Mouse (Mus musculus) liver, embryonic 11.5 days (tissue): ENCODE measurements around the gene Bicd2. TPM values are rescaled to one million over a fixed set of nuclear protein-coding genes. Genes with fewer than 3 reads are reported as not detected.

Source experiments
- ATAC-seq: fragments of 200-750 bp; cut with Nextera tagmentation; replicated peaks from 2 replicates; pipeline ENCODE4 v1.8.0; 2017; ENCODE audit warnings: moderate number of reproducible peaks, mild to moderate bottlenecking, moderate TSS enrichment, moderate library complexity; ENCODE audit not compliant: low FRiP score
- DNase-seq: peaks from one replicate; pipeline ENCODE4 v3.0.0-alpha.2; 2017; ENCODE audit warnings: low spot score
- H3K27ac ChIP-seq: fragments of 300-500 bp; sonication (generic); 2 replicates; pipeline ENCODE4 v1.5.1; 2014; ENCODE audit warnings: mild to moderate bottlenecking, low read depth, low read length, control low read depth
- H3K27me3 ChIP-seq: fragments of 300-500 bp; sonication (generic); replicated peaks from 2 replicates; pipeline ENCODE4 v1.6.1; 2014; ENCODE audit warnings: low read length, mixed read lengths; ENCODE audit not compliant: control insufficient read depth, insufficient read depth
- H3K36me3 ChIP-seq: fragments of 300-500 bp; sonication (generic); 2 replicates; pipeline ENCODE4 v1.6.1; 2014; ENCODE audit warnings: mild to moderate bottlenecking, low read length, moderate library complexity, mixed read lengths; ENCODE audit not compliant: control insufficient read depth, insufficient read depth
- H3K4me1 ChIP-seq: fragments of 300-500 bp; sonication (generic); replicated peaks from 2 replicates; pipeline ENCODE4 v1.6.1; 2014; ENCODE audit warnings: low read length, mixed read lengths; ENCODE audit not compliant: control insufficient read depth, insufficient read depth
- H3K4me2 ChIP-seq: fragments of 300-500 bp; sonication (generic); 2 replicates; pipeline ENCODE4 v1.6.1; 2014; ENCODE audit warnings: mild to moderate bottlenecking, control low read depth, moderate library complexity
- H3K4me3 ChIP-seq: fragments of 300-500 bp; sonication (generic); 2 replicates; pipeline ENCODE4 v1.5.1; 2014; ENCODE audit warnings: low read depth, low read length, control low read depth
- H3K9ac ChIP-seq: fragments of 300-500 bp; sonication (generic); 2 replicates; pipeline ENCODE4 v1.6.1; 2014; ENCODE audit warnings: low read depth, low read length, control low read depth
- H3K9me3 ChIP-seq: fragments of 300-500 bp; sonication (generic); 2 replicates; pipeline ENCODE4 v1.6.1; 2016; ENCODE audit warnings: low read length, inconsistent platforms, mixed read lengths; ENCODE audit not compliant: control insufficient read depth
- WGBS: fragments of 180-500 bp; shearing (Covaris S2); extraction: QIAGEN DNeasy Blood & Tissue Kit; methylation state at CpG from one replicate; pipeline ENCODE4 v1.1.7; 2014; 5-methylcytosine and 5-hydroxymethylcytosine counted together
- polyA plus RNA-seq: library from polyadenylated mRNA; unstranded; fragments of >200 nt; fragmentation: Nextera tagmentation; extraction: Ambion mirVana; gene quantifications from 2 replicates; pipeline ENCODE4 v1.2.1, GENCODE M21; 2014

Gene Bicd2
- polyA plus RNA-seq, 1 experiment from 2014 or later: 22.6 TPM

DNA sequence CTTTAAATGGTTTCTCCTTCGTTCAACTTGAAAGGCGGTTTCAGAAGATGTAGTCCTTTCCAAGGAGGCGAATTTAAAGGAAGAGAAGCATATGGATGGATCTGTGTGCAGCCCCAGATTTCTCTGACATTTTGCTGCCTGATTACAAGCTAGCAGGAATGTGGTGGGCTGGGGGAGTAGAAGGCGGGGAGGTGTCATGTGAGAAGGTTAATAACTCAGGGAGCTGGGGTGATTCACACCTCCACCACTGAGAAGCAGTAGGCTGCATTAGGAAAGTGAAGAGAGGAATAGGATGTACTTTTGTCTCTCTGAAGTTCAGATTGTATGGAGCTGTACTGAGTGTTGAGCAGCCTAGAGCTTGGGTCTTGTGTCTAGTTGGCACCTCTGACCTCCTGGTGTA, 80.6 kb downstream of the Bicd2 start:
- Histone ChIP-seq H3K9me3 (no peaks in the 10 kb centered on the region), H3K4me2 (peak overlapping the region; percentile 96), H3K9ac (peak overlapping the region; percentile 87), H3K27ac (no peak overlapping the region), H3K4me3 (peak overlapping the region; percentile 91), H3K36me3 (no peaks in the 10 kb centered on the region), H3K4me1 (peaks cover 22% of the 10 kb centered on the region), H3K27me3 (no peaks in the 10 kb centered on the region)
- WGBS: 11% methylated on average over 4 of the region's 4 CpGs
- DNase-seq (no peak), ATAC-seq (no peak)

- Histone ChIP-seq H3K27me3 (no peaks in the 10 kb centered on the region), H3K4me3 (no peak overlapping the region), H3K27ac (no peak overlapping the region), H3K4me1 (peaks cover 28% of the 10 kb centered on the region), H3K4me2 (no peak overlapping the region), H3K9me3 (no peaks in the 10 kb centered on the region), H3K36me3 (no peaks in the 10 kb centered on the region), H3K9ac (no peak overlapping the region)
- DNase-seq (no peak), ATAC-seq (no peak)
- 79% methylated on average over 3 of the region's 3 CpGs for WGBS
These were observed 85.4 kb downstream of the Bicd2 start for GRCm38 (mm10) chr13:49426736-49427135.

DNA sequence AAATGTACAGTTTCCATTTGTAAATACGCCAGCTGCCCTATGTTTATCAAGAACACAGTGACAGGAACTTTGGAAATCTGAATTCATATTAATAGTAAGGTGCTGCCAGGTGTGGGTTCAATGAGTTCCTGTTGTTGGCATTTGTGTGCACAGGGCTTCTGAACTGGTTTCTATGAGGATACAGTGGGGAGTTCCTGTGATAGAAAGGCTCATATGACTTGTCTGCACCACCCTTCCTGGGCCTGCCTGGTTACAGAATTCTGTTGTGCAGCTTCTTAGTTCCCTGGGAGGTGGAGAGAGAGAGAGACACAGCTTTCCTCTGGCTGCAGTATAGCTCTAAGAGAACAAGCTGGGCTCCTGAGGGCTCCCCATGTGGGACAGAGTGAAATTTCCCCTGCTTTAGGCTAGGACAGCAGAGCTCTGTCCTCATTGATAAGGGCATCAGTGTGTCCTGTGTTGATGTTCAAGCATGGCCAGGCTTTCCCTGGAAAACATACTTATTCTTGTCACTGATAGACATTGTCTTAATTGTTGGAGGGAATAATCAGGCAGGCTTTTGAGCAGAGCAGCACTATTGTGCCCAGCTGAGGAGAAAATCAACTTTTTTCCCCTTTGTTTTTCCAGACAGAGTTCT, 86.8 kb downstream of the Bicd2 start:
- no peak overlapping the region for H3K9ac ChIP-seq

DNA sequence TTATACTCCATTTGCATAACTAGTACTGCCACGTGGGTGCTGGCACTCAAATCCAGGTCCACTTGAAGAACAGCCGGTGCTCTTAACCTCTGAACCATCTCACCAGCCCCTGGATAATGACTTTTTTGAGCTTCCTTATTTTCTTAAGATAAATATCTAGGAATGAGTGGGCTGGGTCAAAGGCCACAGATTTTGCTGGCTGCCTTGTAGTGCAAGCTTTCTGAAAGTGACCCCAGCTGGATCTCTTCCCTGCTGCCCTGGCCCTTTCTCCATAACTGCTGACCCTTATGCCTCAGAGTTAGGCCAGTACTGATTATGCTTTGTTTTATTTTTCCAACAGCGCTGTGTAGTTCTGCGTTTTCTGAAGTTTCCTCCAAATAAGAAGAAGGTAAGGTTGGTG, 89.1 kb downstream of the Bicd2 start:
- H3K27ac ChIP-seq: no peak overlapping the region
- no peak overlapping the region for H3K4me2 ChIP-seq
- 82% methylated on average over 4 of the region's 4 CpGs for WGBS
- no peak overlapping the region for H3K4me3 ChIP-seq
- DNase-seq: no peak
- H3K9ac ChIP-seq: no peak overlapping the region
- no peak for ATAC-seq
- H3K27me3 ChIP-seq: no peaks in the 10 kb centered on the region
- peaks cover 10% of the 10 kb centered on the region for H3K4me1 ChIP-seq
- peaks cover 6% of the 10 kb centered on the region; the same call in 1 of the 2 replicates for H3K36me3 ChIP-seq
- no peaks in the 10 kb centered on the region for H3K9me3 ChIP-seq

More for the DNA sequence above, 86.8 kb downstream of the Bicd2 start:
- DNase-seq (no peak), ATAC-seq (no peak)
- 87% methylated on average over 1 of the region's 1 CpGs for WGBS
- no peaks in the 10 kb centered on the region for H3K36me3 ChIP-seq
- H3K4me1 ChIP-seq: peaks cover 15% of the 10 kb centered on the region
- H3K27ac ChIP-seq: no peak overlapping the region
- no peaks in the 10 kb centered on the region for H3K27me3 ChIP-seq
- H3K9me3 ChIP-seq: no peaks in the 10 kb centered on the region
- no peak overlapping the region for H3K4me2 ChIP-seq
- no peak overlapping the region for H3K4me3 ChIP-seq

GRCm38 (mm10) chr13:49433268-49434029, 92.1 kb downstream of the Bicd2 start:
- DNase-seq (no peak), ATAC-seq (no peak)
- H3K27me3 ChIP-seq: no peaks in the 10 kb centered on the region
- no peaks in the 10 kb centered on the region for H3K9me3 ChIP-seq
- 84% methylated on average over 2 of the region's 2 CpGs for WGBS
- no peak overlapping the region for H3K27ac ChIP-seq
- no peak overlapping the region for H3K9ac ChIP-seq
- peaks cover 15% of the 10 kb centered on the region; the same call in 1 of the 2 replicates for H3K36me3 ChIP-seq
- H3K4me3 ChIP-seq: no peak overlapping the region
- H3K4me2 ChIP-seq: no peak overlapping the region
- H3K4me1 ChIP-seq: 0 out of 2 replicates have a peak, but pooled peaks cover 1% of the 10 kb centered on the region

- Histone ChIP-seq H3K27me3 (no peaks in the 10 kb centered on the region), H3K9ac (no peak overlapping the region)
- 75% methylated on average over 1 of the region's 1 CpGs for WGBS
These were observed 94.4 kb downstream of the Bicd2 start for GRCm38 (mm10) chr13:49435745-49436144.

DNA sequence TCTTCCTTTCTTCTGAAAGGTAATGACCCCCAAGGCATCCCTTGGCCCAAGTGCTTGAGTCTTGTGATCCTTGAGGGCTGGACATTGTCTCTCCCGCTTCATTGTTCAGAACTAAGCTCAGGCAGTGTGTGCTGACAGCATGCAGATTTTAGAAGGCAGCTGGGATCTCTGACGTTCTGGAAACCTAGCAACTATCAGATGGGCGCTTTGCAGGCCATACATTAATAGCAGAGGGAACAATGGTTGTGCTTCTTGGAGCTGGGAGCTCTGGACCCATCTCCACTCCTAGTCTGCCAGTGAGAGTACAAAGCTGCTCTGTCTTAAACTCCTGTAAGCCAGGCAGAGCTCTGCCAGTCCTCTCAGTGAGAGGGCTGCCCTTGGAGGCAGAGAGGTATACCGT, 94.8 kb downstream of the Bicd2 start:
- H3K9me3 ChIP-seq: no peaks in the 10 kb centered on the region
- H3K4me1 ChIP-seq: no peaks in the 10 kb centered on the region
- DNase-seq: no peak
- H3K27me3 ChIP-seq: no peaks in the 10 kb centered on the region
- H3K9ac ChIP-seq: no peak overlapping the region
- no peak overlapping the region for H3K4me3 ChIP-seq
- WGBS: 81% methylated on average over 4 of the region's 4 CpGs
- H3K4me2 ChIP-seq: no peak overlapping the region
- no peak overlapping the region for H3K27ac ChIP-seq
- ATAC-seq: no peak
- peaks cover 15% of the 10 kb centered on the region; the same call in 1 of the 2 replicates for H3K36me3 ChIP-seq

More at GRCm38 (mm10) chr13:49435745-49436144, 94.4 kb downstream of the Bicd2 start:
- H3K27ac ChIP-seq: no peak overlapping the region
- ATAC-seq (no peak), DNase-seq (no peak)
- no peaks in the 10 kb centered on the region for H3K4me1 ChIP-seq
- H3K9me3 ChIP-seq: no peaks in the 10 kb centered on the region
- H3K36me3 ChIP-seq: peaks cover 15% of the 10 kb centered on the region; the same call in 1 of the 2 replicates
- H3K4me2 ChIP-seq: no peak overlapping the region
- no peak overlapping the region for H3K4me3 ChIP-seq
